Mouse (Mus musculus): Measurements from ENCODE around the gene Cabp2.

GRCm38 (mm10) chr19:4112063-4112960, 30.9 kb downstream of the Cabp2 start:
- no peak for TF ChIP-seq CTCF (IDR thresholded peaks at IDR 0.05; ENCODE audit: low read depth)
- TF ChIP-seq EP300 (optimal IDR thresholded peaks at IDR 0.05) = no peak
